Mouse (Mus musculus) neural tube, embryonic 10.5 days (tissue): Measurements from ENCODE around the gene Pofut1.

Experiments
- DNase-seq: peaks from one replicate; pipeline ENCODE4 v3.0.0-alpha.2; 2017; ENCODE audit warnings: low spot score; ENCODE audit errors: extremely low spot score

Gene Pofut1

DNA sequence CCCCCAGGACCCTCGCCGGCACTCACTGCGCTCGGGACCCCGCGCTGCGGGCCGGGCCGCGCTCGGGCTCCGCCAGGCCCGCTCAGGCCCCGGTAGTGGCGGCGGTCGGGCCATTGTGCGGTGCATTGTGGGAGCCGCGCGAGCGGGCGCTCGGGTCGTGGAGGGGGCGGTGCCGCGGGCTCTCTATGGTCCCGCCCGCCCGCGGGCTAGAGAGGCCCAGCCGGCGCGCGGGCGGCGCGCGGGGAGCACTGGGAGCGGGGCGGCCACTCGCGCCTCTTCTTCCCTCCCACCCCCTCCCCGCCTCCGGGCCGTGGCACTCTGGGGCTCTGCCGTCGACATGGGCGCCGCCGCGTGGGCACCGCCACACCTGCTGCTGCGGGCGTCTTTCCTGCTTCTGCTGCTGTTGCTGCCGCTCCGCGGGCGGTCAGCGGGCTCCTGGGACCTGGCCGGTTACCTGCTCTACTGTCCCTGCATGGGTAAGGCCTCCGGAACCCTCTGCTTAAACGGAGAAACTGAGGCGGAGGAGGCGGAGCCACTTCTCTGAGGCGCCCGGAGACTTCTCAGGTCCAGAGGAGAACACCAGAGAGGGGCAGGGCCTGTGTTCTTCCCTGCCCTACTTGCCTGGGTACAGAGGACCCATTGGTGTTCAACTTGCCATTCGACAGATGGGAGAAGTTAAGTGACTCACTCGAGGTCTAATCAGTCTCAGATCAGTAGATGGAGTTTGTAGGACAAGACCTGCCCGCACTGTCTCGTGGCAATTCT, at the start of gene Pofut1, which contains the start of gene Plagl2:
Gene Pofut1, plus strand, starts transcription at position 284 of the 765 bp plus-strand sequence.
Gene Plagl2, minus strand, starts transcription at position 177 of the 765 bp plus-strand sequence.
- peak; percentile 89 for DNase-seq

GRCm38 (mm10) chr2:153194255-153194654, 47.1 kb upstream of the Pofut1 start:
- DNase-seq, result no peak

DNA sequence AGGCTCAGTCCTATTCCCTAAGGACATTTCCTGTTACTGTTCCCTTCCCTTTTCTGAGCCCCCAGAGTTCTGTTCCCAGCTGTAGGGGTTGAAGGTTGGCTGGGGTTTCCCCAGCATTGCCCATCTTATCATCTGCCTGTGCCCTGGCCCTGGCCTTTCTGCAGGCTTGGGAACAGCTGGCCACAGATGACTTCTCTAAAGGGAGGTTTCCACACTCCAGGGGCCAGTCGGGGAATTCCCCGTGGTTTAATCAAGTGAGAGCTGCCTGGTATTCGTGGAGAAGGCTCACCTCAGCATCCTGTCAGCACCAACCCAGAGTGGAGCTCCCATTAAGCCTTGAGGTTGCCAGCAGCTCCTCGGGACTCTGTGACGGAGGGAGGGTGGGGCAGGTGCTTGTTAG, 42.8 kb upstream of the Pofut1 start:
- no peak for DNase-seq

DNA sequence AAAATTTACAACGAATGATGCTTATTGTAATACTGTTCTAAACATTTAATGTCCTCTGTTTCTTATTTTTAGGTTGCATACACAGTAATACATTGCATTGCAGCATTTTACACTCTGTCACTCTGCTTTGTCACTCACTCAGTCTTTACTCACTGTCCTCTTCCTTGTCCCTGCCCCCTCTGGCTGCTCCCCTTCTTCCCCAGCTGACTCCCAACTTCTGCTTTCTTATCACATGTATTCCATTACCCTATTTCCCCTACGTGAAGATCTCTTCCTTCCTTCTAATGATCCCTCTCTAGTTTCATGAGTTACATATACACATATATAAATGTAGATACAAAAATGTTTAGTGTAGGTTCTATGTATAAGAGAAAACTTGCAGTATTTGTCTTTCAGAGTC, 42.2 kb upstream of the Pofut1 start:
- DNase-seq, result no peak

- DNase-seq, result no peak
Observed at GRCm38 (mm10) chr2:153202766-153203165, 38.6 kb upstream of the Pofut1 start.

GRCm38 (mm10) chr2:153208149-153208548, 33.2 kb upstream of the Pofut1 start:
- DNase-seq, result no peak

GRCm38 (mm10) chr2:153209286-153209685, 32.0 kb upstream of the Pofut1 start:
- no peak for DNase-seq

- no peak for DNase-seq
Observed at GRCm38 (mm10) chr2:153211451-153211850, 29.9 kb upstream of the Pofut1 start.

DNA sequence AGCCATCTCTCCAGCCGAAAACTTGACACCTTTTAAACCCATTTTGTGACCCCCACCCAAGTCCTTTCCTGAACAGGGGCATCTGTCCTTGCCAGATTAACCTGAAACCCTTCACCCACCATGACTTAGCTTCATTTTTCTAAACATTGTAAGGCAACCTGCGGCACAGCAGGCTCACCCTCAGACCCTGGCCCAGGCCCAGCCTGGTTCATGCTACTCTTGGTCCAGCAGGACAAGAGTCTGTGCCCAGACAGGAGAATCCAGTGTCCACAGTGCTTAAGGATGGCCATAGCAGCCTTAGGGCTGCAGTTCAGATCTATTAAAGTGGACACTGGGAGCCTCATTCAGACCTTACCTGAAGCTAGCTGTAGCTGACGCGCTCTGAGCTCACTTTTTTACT, 28.0 kb upstream of the Pofut1 start:
- DNase-seq, result no peak

- DNase-seq, result no peak
Observed at GRCm38 (mm10) chr2:153214771-153215259, 26.5 kb upstream of the Pofut1 start.

DNA sequence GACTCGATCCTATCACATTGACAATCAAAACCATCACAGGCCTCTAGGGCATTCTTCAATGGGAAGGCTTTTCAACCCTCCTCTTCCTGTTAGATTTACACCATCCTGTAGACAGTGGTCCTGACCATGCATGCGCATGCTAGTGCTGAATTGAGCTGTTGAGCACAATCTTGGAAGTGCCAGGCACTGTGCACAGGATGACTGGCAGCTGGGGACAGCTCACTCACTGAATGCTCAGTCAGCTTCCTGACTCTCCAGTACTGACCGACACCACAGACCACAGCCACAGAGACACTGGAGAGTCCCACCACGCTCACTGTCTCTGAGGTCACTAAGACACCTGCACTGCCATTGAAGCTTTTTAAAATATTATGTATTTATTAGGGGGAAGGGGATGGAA, 25.9 kb upstream of the Pofut1 start:
- no peak for DNase-seq

- DNase-seq, result no peak
Observed at GRCm38 (mm10) chr2:153217826-153218340, 23.4 kb upstream of the Pofut1 start.

DNA sequence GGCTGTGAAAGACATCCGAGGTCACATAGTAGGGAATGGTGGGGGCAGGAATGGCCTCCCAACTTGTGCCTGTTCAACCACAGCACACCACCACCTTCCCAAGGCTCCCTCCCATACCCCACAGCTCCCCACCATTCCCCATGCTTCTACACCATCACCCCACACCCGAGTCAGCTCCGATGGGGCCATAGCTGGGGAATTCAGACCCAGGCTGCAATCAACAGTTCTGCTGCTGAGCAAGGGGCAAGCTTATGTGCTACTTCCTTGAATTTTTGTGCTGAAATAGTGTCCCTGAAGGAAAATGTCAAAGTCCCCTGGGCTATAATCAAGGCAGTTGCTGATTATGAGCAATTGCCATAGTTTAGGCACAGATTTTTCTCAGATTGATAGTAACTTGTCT, 22.8 kb upstream of the Pofut1 start:
- no peak for DNase-seq

GRCm38 (mm10) chr2:153221620-153222019, 19.7 kb upstream of the Pofut1 start:
- DNase-seq, result no peak

DNA sequence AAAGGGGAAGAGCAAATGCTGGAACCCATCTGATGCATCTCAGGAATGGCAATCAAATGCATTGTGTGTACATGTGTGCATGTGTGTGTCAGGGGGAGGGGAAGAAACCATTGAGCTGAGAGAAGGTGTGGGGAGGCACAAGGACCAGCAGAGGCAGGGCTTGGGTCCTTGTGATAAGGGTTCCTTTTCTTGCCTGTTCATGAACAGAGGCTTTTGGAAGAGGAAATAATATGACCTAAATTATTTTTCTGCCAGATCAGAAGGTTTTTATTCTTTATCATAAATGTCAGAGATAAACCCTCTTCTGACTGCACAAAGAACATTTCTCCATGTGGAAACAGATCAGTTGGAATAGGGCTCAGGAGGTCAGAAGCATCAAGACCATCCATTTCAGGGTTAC, 19.2 kb upstream of the Pofut1 start:
- DNase-seq, result no peak

- DNase-seq, result no peak
Observed at GRCm38 (mm10) chr2:153222566-153222965, 18.8 kb upstream of the Pofut1 start.

DNA sequence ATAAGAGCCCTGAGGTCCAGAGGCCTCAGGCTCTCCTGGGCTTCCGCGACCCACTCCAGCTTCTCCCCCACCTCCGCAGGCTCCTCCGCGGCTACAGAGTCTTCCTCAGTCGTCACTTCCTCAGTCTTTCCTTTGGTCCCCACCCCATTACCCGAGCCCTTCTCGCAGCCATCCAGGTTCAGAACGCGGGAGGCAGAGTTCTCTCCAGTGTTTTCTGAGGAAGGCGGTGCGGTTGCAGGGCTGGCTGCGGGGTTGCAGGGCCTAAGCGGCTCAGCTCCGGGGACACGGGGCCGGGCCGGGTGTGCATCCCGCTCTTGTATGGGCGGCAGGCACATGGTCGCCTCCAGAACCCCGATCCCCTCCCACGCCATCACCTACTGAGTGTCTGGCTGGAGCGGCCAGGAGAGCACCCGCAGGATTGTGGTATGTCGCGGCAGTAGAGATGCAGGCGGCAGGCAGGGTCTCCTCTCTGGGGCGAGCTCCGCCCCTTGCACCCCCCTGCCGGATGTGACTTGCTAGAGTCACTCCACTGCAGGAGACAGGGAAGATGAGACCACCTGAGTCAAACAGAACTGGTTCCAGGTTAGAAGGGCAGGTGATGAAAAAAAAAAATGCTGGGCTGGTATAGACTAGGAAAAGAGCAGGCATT, 16.3 kb upstream of the Pofut1 start, which contains the start of gene Tspyl3:
Gene Tspyl3, minus strand, starts transcription at position 496 of the 649 bp plus-strand sequence.
- DNase-seq, result peak; percentile 65

DNA sequence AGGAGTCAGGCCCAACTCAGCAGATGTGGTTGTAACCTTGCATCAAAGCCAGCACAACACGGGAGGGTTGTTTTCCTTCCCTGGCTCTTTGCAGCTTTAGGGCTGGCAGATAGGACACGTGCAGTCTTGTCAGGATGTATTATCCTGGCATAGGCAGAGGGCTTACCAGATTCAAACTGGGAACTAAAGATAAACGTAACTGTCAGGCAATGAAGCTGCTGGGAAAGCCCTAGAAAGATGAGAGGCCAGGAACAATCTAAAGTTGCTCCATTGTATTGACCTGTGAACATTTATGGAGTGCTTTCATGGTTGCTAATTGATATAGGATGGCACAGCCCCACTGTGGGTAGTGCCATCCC, 15.8 kb upstream of the Pofut1 start:
- DNase-seq, result no peak

DNA sequence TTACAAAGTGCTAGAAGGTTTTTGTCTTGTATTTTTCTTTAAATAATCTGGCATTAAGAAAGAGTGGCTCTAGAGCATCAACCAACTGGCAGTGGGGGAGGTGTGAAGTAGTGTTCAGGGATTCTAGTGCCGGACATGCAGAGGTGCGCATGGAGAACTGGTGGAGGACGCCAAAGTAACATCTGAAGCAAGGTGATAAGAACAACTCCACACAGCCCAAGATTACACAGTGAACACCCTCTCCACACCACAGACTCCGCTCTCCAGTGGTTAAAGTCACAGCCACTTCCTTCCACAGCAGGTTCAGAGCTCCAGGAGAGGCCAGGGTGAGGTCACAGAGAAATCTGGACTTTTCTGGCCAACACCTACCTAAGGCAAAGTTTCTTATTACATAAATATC, 13.4 kb upstream of the Pofut1 start:
- no peak for DNase-seq

DNA sequence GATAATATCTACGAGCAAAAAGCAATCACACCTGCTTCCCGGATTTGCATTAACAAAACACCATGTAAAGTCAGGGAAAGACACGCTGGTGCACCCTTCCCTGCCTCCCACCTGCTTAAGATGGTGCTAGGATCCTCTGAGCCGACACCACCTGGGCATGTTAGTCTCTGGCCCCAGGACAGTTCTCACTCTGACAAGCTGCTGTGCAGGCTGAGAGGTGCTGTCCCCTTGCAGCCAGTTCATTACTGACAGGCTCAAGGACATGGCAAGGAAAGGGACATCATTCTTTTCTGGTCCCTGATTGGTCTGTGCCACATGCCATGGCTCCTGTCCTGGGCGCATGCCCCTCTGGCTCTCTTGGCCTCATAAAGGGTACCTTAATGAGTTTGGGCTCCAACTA, 12.8 kb upstream of the Pofut1 start:
- DNase-seq, result no peak

DNA sequence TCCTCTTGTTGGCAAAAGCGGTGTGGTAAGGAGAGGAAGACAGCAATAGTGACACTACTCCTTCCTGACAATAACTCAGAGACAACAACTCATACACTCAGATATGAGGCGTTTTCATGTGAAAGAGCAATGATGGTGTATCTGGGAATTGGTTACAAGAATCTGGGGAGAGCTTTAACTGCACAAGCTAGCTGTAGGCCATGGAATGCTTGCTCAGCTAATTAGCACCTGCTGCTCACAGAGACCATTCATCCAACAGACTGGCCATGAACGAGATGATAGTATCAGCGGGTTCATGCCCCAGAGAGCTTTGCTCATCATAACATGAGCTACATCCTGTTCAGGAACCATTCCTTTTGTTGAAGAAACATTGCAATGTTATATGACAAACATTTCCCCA, 4.1 kb upstream of the Pofut1 start:
- DNase-seq, result no peak

DNA sequence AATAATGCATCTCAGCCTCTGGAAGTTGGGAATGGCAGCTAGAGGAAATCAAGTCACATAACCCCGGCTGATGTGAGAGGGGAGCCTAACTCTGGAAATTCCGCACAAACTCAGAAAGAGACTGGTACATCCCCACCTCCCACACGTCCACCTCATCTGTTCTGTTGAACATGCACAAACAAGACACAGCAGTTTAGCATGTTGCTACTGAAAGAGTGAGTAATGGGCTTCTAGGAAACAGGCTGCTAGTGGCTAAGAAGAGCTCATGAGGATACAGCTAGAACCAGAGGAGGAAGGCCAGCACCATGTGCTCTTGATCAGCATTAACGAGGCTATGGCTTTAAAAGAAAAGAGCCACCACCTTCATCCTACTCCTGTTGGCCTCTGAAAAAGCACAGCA, 3.4 kb upstream of the Pofut1 start:
- DNase-seq, result no peak

DNA sequence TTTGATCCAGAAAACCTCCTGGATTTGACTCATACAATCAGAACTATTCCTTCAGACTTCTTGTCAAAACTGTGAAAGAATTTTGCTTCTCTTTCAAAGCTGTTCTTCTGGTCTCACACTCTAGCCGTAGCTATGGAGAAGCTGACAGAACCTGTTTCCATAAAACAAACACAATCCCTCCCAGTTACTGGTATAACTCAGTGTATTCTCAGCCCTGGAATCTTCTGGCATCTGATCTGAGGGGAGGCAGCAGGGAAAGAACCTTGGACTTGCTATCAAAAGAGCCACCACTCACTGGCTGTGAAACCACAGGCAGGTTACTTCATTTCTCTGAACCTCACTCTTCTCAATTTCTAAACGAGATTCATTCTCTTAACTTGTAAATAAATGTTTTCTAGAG, 2.9 kb upstream of the Pofut1 start:
- no peak for DNase-seq
